Mouse (Mus musculus) hindbrain, embryonic 10.5 days (tissue): Measurements from ENCODE around the gene Dnmt3l. TPM values are rescaled to one million over a fixed set of nuclear protein-coding genes. Genes with fewer than 3 reads are reported as not detected.
"Not testable (repeated sequence)": the region's sequence is repeated elsewhere in the genome, so short reads cannot be mapped to it uniquely, and the experiment has no call there.

Experiments used
- DNase-seq: peaks from one replicate; pipeline ENCODE4 v3.0.0-alpha.2; 2017; ENCODE audit warnings: low spot score
- H3K27ac ChIP-seq: fragments of 300-500 bp; sonication (generic); 2 replicates; pipeline ENCODE4 v1.5.1; 2016; ENCODE audit warnings: mild to moderate bottlenecking, moderate library complexity
- H3K27me3 ChIP-seq: fragments of 300-500 bp; sonication (generic); 2 replicates; pipeline ENCODE4 v1.6.1; 2016; ENCODE audit warnings: mild to moderate bottlenecking; ENCODE audit not compliant: poor library complexity, insufficient read depth, severe bottlenecking
- H3K36me3 ChIP-seq: fragments of 300-500 bp; sonication (generic); 2 replicates; pipeline ENCODE4 v1.6.1; 2016; ENCODE audit warnings: mild to moderate bottlenecking, moderate library complexity
- H3K4me1 ChIP-seq: fragments of 300-500 bp; sonication (generic); replicated peaks from 2 replicates; pipeline ENCODE4 v1.6.1; 2016; ENCODE audit warnings: mild to moderate bottlenecking
- H3K4me3 ChIP-seq: fragments of 300-500 bp; sonication (generic); 2 replicates; pipeline ENCODE4 v1.5.1; 2016; ENCODE audit warnings: mild to moderate bottlenecking, moderate library complexity
- H3K9me3 ChIP-seq: fragments of 300-500 bp; sonication (generic); 2 replicates; pipeline ENCODE4 v1.6.1; 2016; ENCODE audit warnings: mild to moderate bottlenecking, moderate library complexity
- WGBS: fragments of 180-500 bp; shearing (Covaris S2); methylation state at CpG from one replicate; pipeline ENCODE4 v1.1.7; 2016; 5-methylcytosine and 5-hydroxymethylcytosine counted together
- polyA plus RNA-seq: library from polyadenylated mRNA; unstranded; fragments of >200 nt; fragmentation: Nextera tagmentation; extraction: Ambion mirVana; gene quantifications from 2 replicates; pipeline ENCODE4 v1.2.1, GENCODE M21; 2016

Gene Dnmt3l
- polyA plus RNA-seq, 1 experiment from 2014 or later = not detected

DNA sequence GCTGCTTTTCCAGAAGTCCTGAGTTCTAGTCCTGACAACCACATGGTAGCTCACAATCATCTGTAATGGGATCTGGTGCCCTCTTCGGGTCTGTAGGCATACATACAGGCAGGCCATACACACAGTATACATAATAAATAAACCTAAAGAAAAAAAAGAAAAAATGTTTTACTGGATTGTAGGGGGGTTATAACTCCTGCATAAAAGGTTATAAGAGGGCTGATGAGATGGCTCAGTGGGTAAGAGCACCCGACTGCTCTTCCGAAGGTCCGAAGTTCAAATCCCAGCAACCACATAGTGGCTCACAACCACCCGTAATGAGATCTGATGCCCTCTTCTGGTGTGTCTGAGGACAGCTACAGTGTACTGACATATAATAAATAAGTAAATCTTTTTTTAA is 30.6 kb upstream of the Dnmt3l start:
- not testable (repeated sequence) for H3K9me3 ChIP-seq, H3K4me3 ChIP-seq, DNase-seq, H3K27ac ChIP-seq, H3K36me3 ChIP-seq, H3K27me3 ChIP-seq
- peaks cover 44% of the 10 kb centered on the region for H3K4me1 ChIP-seq
- WGBS = 91% methylated on average over 5 of the region's 5 CpGs

DNA sequence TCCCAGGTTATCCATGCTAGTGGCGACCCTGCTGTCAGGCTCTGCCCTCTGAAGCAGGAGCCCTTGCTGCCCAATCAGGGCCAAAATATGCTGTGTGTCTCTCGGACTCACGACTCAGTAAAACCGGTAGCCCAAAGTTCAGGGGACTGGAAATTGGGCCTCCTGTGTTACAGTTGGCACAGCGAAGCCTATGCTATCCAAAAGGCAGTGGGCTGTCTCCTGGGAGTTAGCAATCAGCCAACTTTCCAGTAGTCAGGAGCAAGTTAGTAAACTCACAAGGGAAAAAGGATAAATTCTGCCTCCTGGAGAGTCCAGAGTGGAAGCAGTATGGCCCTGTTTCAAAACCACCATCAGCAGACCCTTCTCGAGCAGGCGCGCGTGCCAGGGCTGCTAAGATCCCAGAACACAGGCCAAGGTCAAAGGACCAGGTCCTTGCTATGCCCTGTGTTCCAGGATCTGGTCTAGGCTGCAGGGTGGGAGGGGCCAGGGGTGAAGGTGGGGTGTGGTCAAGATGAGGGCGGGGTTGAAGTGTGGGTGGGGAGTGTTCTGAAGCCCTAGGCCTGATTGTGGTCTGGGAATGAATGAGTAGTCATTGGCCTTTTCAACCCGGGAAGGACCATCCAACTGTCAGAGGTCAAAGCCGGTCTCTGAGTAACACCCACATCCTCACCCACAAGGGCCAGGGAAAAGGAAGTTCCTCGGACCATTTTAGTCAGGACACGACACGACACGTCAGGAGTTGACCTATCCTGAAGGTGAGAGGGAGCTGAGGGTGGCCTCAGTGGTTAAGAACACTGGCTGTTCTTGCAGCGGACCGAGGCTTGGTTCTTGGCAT is 28.9 kb upstream of the Dnmt3l start:
- H3K9me3 ChIP-seq = peaks cover 5% of the 10 kb centered on the region; the same call in 1 of the 2 replicates
- no peak overlapping the region for H3K4me3 ChIP-seq
- no peaks in the 10 kb centered on the region for H3K36me3 ChIP-seq
- H3K27me3 ChIP-seq = 0 out of 2 replicates have a peak, but pooled peaks cover 3% of the 10 kb centered on the region
- WGBS = 91% methylated on average over 18 of the region's 18 CpGs
- no peak overlapping the region for H3K27ac ChIP-seq
- peaks cover 26% of the 10 kb centered on the region for H3K4me1 ChIP-seq
- no peak for DNase-seq

DNA sequence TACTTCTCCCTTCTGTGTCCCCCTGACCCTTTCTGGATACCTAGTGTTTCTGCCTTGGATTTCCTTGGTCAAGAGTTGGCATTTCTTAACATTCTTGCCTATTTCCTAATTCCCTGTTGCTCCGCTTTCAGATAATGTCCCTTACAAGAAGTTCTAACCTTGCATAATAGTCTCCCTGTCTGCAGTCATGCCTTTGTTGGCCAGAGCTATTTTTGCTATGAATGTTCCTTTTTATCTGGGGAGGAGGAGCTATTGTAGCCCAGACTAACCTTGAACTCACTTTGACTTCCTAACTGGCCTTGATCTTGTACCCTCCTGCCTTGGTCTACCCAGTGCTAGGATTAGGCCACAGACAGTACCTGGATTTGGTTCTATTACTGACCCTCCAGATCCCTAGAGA is 26.3 kb upstream of the Dnmt3l start:
- Histone ChIP-seq H3K4me3 (no peak overlapping the region), H3K27me3 (0 out of 2 replicates have a peak, but pooled peaks cover 3% of the 10 kb centered on the region), H3K36me3 (no peaks in the 10 kb centered on the region), H3K9me3 (peaks cover 5% of the 10 kb centered on the region; the same call in 1 of the 2 replicates), H3K27ac (no peak overlapping the region), H3K4me1 (peaks cover 4% of the 10 kb centered on the region)
- 93% methylated on average over 1 of the region's 1 CpGs for WGBS
- DNase-seq = no peak

DNA sequence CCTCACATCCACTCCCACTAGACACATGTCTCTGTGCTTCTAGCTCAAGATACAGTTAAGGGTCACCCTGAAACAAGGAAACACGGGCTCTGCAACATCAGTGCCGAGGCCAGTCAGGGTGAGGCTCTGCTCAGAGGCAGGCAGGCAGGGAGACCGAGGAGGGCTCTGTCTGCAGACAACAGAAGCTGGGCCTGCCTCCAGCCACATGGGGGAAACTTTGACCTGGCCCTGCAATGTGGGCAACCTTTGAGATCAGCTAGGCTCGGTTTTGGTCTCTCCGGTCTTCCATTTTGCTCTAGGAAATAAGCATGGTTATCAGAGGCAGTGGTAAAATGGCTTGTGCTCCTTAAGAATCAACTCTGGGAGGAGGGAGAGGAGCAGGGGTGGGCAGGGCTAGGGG is 25.4 kb upstream of the Dnmt3l start:
- H3K9me3 ChIP-seq = peaks cover 5% of the 10 kb centered on the region; the same call in 1 of the 2 replicates
- WGBS = 54% methylated on average over 5 of the region's 5 CpGs
- 0 out of 2 replicates have a peak, but pooled peaks cover 2% of the 10 kb centered on the region for H3K4me1 ChIP-seq
- H3K4me3 ChIP-seq = no peak overlapping the region
- no peaks in the 10 kb centered on the region for H3K27me3 ChIP-seq
- DNase-seq = no peak
- no peaks in the 10 kb centered on the region for H3K36me3 ChIP-seq
- H3K27ac ChIP-seq = no peak overlapping the region

DNA sequence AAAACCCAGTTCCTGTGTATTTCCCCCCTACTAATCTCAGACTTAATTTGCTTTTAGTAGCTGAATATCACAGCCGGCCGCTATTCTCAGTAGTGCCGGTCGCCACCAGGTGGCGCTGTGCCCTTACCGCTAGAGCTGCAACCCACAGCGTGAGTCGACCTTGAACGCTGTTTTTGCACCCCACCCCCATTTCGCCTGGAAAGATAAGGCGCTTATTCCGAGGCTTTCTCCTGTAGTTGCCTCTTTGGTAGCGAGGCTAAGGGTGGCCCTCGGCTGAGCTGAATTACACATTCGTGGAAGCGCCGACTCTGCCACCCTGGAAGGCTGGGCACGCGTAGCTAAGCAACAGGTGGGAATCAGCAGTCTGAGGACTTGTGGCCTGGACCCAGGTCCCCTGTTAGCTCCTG is 22.9 kb upstream of the Dnmt3l start:
- no peak overlapping the region for H3K27ac ChIP-seq
- H3K4me3 ChIP-seq = peak overlapping the region; percentile 41
- H3K4me1 ChIP-seq = 0 out of 2 replicates have a peak, but pooled peaks cover 2% of the 10 kb centered on the region
- WGBS = 21% methylated on average over 19 of the region's 19 CpGs
- H3K9me3 ChIP-seq = peaks cover 5% of the 10 kb centered on the region; the same call in 1 of the 2 replicates
- no peaks in the 10 kb centered on the region for H3K36me3 ChIP-seq
- no peaks in the 10 kb centered on the region for H3K27me3 ChIP-seq
- peak; percentile 81 for DNase-seq

DNA sequence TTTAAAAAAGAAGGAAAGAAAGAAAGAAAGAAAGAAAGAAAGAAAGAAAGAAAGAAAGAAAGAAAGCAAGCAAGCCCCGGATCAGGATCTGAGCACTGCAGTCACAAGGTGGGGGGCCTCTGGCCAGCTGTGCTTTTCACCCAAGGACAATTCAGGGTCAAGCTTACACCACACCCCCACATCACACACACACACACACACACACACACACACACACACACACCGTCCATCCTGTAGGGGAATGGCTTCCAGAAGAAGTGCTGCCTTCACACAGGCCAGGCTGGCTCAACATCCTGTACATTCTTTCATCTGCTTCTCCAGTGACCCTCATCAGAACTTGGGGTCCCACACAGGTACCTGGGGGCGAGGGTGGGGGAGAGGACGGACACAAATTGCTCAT is 22.5 kb upstream of the Dnmt3l start:
- no peak overlapping the region for H3K4me3 ChIP-seq
- no peaks in the 10 kb centered on the region for H3K36me3 ChIP-seq
- H3K9me3 ChIP-seq = peaks cover 5% of the 10 kb centered on the region; the same call in 1 of the 2 replicates
- H3K27me3 ChIP-seq = no peaks in the 10 kb centered on the region
- 82% methylated on average over 4 of the region's 4 CpGs for WGBS
- 0 out of 2 replicates have a peak, but pooled peaks cover 2% of the 10 kb centered on the region for H3K4me1 ChIP-seq
- H3K27ac ChIP-seq = no peak overlapping the region
- DNase-seq = no peak

DNA sequence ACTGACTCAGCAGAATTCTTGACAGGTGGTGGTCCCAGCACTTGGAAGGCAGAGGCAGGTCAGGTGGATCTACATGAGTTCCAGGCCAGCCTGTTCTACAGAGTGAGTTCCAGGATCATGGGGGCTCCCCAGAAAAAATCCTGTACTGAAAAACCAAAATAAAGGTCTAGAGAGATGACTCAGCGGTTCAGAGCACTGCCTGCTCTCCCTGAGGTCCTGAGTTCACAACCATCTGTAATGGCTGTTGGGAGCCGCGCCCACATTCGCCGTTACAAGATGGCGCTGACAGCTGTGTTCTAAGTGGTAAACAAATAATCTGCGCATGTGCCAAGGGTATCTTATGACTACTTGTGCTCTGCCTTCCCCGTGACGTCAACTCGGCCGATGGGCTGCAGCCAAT is 21.8 kb upstream of the Dnmt3l start:
- not testable (repeated sequence) for H3K27ac ChIP-seq, H3K9me3 ChIP-seq, H3K27me3 ChIP-seq, H3K4me1 ChIP-seq, DNase-seq, H3K4me3 ChIP-seq, H3K36me3 ChIP-seq
- WGBS = 95% methylated on average over 7 of the region's 11 CpGs

DNA sequence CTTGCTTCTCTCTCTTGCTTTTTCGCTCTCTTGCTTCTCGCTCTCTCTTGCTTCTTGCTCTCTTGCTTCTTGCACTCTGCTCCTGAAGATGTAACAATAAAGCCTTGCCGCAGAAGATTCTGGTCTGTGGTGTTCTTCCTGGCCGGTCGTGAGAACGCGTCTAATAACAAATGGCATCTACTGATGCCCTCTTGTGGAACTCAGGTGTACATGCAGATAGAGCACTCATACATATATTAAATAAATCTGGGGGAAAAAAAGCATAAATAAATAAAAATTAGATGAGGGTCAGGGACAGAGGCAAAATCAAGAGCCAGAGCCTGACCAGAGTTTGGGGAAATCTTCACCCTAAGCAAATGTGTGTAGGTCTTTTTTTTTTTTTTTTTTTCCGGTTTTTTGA is 16.3 kb upstream of the Dnmt3l start:
- not testable (repeated sequence) for DNase-seq

DNA sequence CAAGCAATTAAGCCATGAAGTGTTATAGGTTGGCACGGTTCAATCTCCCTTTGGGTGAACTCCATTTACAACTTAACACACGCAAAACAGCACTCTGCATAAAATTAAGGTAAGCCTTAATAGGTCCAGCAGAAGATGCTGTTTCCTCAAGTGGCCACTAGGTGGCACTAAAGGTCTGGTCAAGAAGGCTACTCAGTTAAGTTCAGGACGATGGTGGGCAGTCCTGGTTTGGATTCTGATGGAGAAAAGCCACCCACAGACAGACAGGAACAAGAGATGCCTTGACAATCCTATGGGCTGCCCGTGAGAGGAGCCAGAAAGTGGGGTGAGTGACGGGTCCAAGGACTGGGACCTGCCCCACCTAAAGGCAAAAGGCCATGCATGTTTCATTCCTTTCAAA is 13.6 kb upstream of the Dnmt3l start:
- H3K9me3 ChIP-seq = no peaks in the 10 kb centered on the region
- H3K27ac ChIP-seq = no peak overlapping the region
- H3K4me1 ChIP-seq = no peaks in the 10 kb centered on the region
- no peaks in the 10 kb centered on the region for H3K36me3 ChIP-seq
- H3K4me3 ChIP-seq = no peak overlapping the region
- 6% methylated on average over 5 of the region's 5 CpGs for WGBS
- no peaks in the 10 kb centered on the region for H3K27me3 ChIP-seq
- DNase-seq = peak; percentile 79

More for the DNA sequence above, 16.3 kb upstream of the Dnmt3l start:
- not testable (repeated sequence) for H3K27ac ChIP-seq, H3K36me3 ChIP-seq, H3K9me3 ChIP-seq, H3K27me3 ChIP-seq, H3K4me3 ChIP-seq, H3K4me1 ChIP-seq
- 85% methylated on average over 6 of the region's 8 CpGs for WGBS

DNA sequence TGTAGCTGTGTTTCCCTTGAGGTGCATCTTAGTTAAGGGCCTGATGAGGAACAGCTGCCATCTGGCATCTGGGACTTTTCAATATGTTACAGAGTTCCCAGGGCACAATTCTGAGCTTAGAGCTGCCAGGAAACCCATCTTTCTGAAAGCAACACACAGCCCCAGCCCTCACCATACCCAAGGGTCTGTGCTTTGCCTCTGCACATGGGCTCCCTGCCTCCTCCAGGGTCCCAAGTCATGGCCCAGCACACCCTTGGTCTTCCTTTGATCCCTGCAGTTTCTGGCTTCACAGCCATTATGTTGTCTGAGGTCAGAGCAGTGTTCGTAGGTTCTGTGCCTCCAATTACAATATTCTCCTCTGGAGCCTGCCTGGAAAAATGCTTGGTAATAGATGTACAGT is 12.7 kb upstream of the Dnmt3l start:
- no peak for DNase-seq
- no peaks in the 10 kb centered on the region for H3K4me1 ChIP-seq
- H3K9me3 ChIP-seq = no peaks in the 10 kb centered on the region
- WGBS = 89% methylated on average over 1 of the region's 1 CpGs
- no peaks in the 10 kb centered on the region for H3K27me3 ChIP-seq
- H3K27ac ChIP-seq = no peak overlapping the region
- H3K4me3 ChIP-seq = no peak overlapping the region
- no peaks in the 10 kb centered on the region for H3K36me3 ChIP-seq

DNA sequence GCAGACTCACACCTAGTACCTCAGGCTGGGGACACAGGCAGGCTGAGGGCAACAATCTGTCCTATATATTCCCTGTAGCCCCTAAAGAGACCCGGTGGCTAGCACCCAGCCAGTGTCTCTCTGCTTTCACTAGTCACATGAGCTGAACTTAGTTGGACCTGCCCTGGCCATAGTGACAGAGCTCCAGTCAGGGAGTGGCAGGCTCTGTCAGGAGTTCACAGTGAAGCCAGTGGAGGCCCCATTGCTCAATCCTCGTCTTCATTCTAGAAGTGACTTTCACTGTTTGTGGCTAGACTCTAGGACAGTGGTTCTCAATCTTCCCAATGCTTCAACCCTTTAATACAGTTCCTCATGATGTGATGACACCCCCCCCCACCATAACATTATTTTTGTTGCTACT is 9.8 kb upstream of the Dnmt3l start:
- Histone ChIP-seq H3K27ac (no peak overlapping the region), H3K36me3 (no peaks in the 10 kb centered on the region), H3K4me3 (no peak overlapping the region), H3K9me3 (no peaks in the 10 kb centered on the region), H3K4me1 (no peaks in the 10 kb centered on the region), H3K27me3 (no peaks in the 10 kb centered on the region)
- no peak for DNase-seq
- 83% methylated on average over 2 of the region's 2 CpGs for WGBS

DNA sequence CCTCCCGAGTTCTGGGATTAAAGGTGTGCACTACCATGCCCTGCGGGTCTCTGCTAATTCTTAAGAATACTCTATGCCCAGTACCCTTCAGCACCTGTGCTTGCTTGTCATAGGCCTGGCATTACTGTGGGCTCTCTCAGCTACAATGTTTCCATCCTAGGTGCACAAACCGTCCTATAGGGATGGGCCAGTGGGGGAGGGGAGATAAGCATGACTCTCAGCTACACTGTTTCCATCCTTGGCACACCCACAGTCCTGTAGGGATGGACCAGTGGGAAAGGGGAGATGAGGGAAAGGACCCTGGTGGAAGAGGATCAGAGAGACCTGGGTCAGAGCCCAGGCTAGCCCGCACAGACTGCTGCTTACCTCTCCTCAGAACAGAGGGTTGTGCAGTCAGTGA is 4.6 kb upstream of the Dnmt3l start:
- DNase-seq = no peak
- Histone ChIP-seq H3K4me3 (no peak overlapping the region), H3K27ac (no peak overlapping the region), H3K27me3 (peaks cover 4% of the 10 kb centered on the region), H3K4me1 (peaks cover 3% of the 10 kb centered on the region; the same call in 1 of the 2 replicates), H3K36me3 (no peaks in the 10 kb centered on the region), H3K9me3 (no peaks in the 10 kb centered on the region)
- WGBS = 84% methylated on average over 4 of the region's 4 CpGs

DNA sequence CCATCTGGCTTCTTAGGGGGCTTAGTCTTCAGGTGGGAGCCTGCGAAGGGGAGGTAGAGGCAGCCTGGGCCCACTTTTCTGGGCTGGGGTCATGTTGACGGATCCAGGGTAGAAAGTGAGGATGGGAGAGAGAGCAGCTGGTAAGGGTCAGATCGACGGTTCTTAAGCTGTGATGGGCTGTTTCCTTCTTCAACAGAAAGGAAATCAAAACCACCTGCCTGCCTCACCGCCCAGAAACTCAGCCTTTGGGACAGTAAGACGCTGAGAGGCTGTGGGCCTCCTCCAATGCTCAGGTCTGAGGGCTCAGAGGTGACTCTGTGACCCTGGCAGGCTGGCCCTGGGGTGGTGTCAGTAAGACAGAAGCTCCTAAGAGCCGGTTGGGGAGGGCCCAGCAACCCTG is 349 bp downstream of the Dnmt3l start:
- no peak for DNase-seq
- Histone ChIP-seq H3K27ac (no peak overlapping the region), H3K4me3 (no peak overlapping the region), H3K36me3 (no peaks in the 10 kb centered on the region), H3K27me3 (peaks cover 23% of the 10 kb centered on the region), H3K9me3 (no peaks in the 10 kb centered on the region), H3K4me1 (peaks cover 18% of the 10 kb centered on the region)
- WGBS = 74% methylated on average over 7 of the region's 7 CpGs
